9 mouse cellular contexts compared by ENCODE assay signal in genomic region chr15:97135291-97135690, GRCm38 (mm10).
DNase-seq lines count a peak whose midpoint lies in the region; ATAC-seq and TF ChIP-seq lines count a peak whose summit lies in the region.
"Had no signal": no experiment of that assay in that cellular context is flagged by ENCODE, and none has a peak within 500 bp of the region (broad histone marks: within the 10 kb centered on the region; RNA-seq: fewer than 3 reads in every experiment).

No protein-coding gene starts in this region.

- no peak for TF ChIP-seq POLR2A in olfactory bulb, adult 2 months (IDR thresholded peaks at IDR 0.05; ENCODE audit: insufficient read depth, low read depth, low read length)

- peak; percentile 48 for TF ChIP-seq CTCF in olfactory bulb, adult 2 months (IDR thresholded peaks at IDR 0.05; ENCODE audit: insufficient read depth, low read depth, low read length)

- no peak overlapping the region for H3K9ac ChIP-seq in midbrain, embryonic 14.5 days (replicated peaks; ENCODE audit: low read length)
- no peak overlapping the region for H3K9ac ChIP-seq in midbrain, embryonic 13.5 days (replicated peaks)
- H3K9ac ChIP-seq in heart, embryonic 16.5 days (ENCODE audit: low read length) = 0 out of 2 replicates have a peak overlapping the region, but pooled peaks have one; percentile 3
- H3K9ac ChIP-seq: heart, embryonic 15.5 days had no signal

- no peak overlapping the region for H3K4me2 ChIP-seq in midbrain, embryonic 14.5 days (ENCODE audit: low read length)
- no peak overlapping the region for H3K4me2 ChIP-seq in midbrain, embryonic 13.5 days (replicated peaks)
- 0 out of 2 replicates have a peak overlapping the region, but pooled peaks have one; percentile 27 for H3K4me2 ChIP-seq in heart, embryonic 16.5 days (ENCODE audit: low read depth, low read length)
- H3K4me2 ChIP-seq: heart, embryonic 15.5 days had no signal

- H3K4me1 ChIP-seq in midbrain, embryonic 14.5 days (ENCODE audit: control insufficient read depth, insufficient read depth, low read length) = no peaks in the 10 kb centered on the region
- H3K4me1 ChIP-seq in midbrain, embryonic 13.5 days (replicated peaks) = no peaks in the 10 kb centered on the region
- no peaks in the 10 kb centered on the region for H3K4me1 ChIP-seq in heart, embryonic 16.5 days (ENCODE audit: control insufficient read depth, insufficient read depth, low read length)
- H3K4me1 ChIP-seq in olfactory bulb, adult 2 months (ENCODE audit: control insufficient read depth, insufficient read depth, low read length) = no peaks in the 10 kb centered on the region

- no peaks in the 10 kb centered on the region for H3K27me3 ChIP-seq in midbrain, embryonic 14.5 days (ENCODE audit: control insufficient read depth, insufficient read depth, low read length)
- H3K27me3 ChIP-seq in midbrain, embryonic 13.5 days = no peaks in the 10 kb centered on the region
- H3K27me3 ChIP-seq in heart, embryonic 16.5 days (ENCODE audit: control insufficient read depth, insufficient read depth, low read length) = no peaks in the 10 kb centered on the region
- H3K27me3 ChIP-seq: heart, embryonic 15.5 days had no signal

- no peaks in the 10 kb centered on the region for H3K36me3 ChIP-seq in midbrain, embryonic 14.5 days (ENCODE audit: control insufficient read depth, insufficient read depth, low read length)
- H3K36me3 ChIP-seq in midbrain, embryonic 13.5 days = no peaks in the 10 kb centered on the region
- no peaks in the 10 kb centered on the region for H3K36me3 ChIP-seq in heart, embryonic 16.5 days (ENCODE audit: control insufficient read depth, insufficient read depth)
- H3K36me3 ChIP-seq: heart, embryonic 15.5 days had no signal

- DNase-seq in midbrain, embryonic 14.5 days = peak; percentile 90
- peak; percentile 48 for DNase-seq in WW6 (ENCODE audit: low read depth, low spot score)
- DNase-seq in embryo, embryonic 10.5 days (ENCODE audit: low spot score) = peak; percentile 90
- peak; percentile 32 to 63 for DNase-seq in left cerebral cortex, adult 18-20 months (ENCODE audit: low spot score in 2 of 2)

- ATAC-seq in midbrain, embryonic 14.5 days (ENCODE audit: low FRiP score, low TSS enrichment) = no peak
- ATAC-seq in midbrain, embryonic 13.5 days = no peak
- ATAC-seq in heart, embryonic 16.5 days (replicated peaks; ENCODE audit: extremely low read depth, insufficient read depth, low FRiP score) = no peak
- ATAC-seq in inflammation-experienced regulatory T-cells, adult 6 months = no peak

- 13% methylated on average over 11 of the region's 11 CpGs for WGBS in midbrain, embryonic 14.5 days
- 9% methylated on average over 11 of the region's 11 CpGs for WGBS in midbrain, embryonic 13.5 days
- 7% methylated on average over 11 of the region's 11 CpGs for WGBS in heart, embryonic 16.5 days
- WGBS in olfactory bulb, adult 2 months = 8% methylated on average over 11 of the region's 11 CpGs

- H3K9me3 ChIP-seq in midbrain, embryonic 14.5 days (ENCODE audit: control insufficient read depth, low read length) = peaks cover 4% of the 10 kb centered on the region; the same call in 1 of the 2 replicates
- H3K9me3 ChIP-seq in midbrain, embryonic 13.5 days = peaks cover 7% of the 10 kb centered on the region; the same call in 1 of the 2 replicates
- H3K9me3 ChIP-seq in heart, embryonic 16.5 days (replicated peaks; ENCODE audit: control insufficient read depth, low read length) = peaks cover 6% of the 10 kb centered on the region; the same call in 1 of the 2 replicates
- H3K9me3 ChIP-seq: heart, embryonic 15.5 days had no signal

- no peak overlapping the region for H3K27ac ChIP-seq in midbrain, embryonic 14.5 days (replicated peaks; ENCODE audit: low read depth, low read length)
- no peak overlapping the region for H3K27ac ChIP-seq in midbrain, embryonic 13.5 days
- no peak overlapping the region for H3K27ac ChIP-seq in heart, embryonic 16.5 days (ENCODE audit: low read length)
- H3K27ac ChIP-seq in olfactory bulb, adult 2 months (ENCODE audit: insufficient read depth, low read depth, low read length) = no peak overlapping the region
- H3K27ac ChIP-seq: heart, embryonic 15.5 days had no signal

- no peak overlapping the region for H3K4me3 ChIP-seq in midbrain, embryonic 14.5 days (replicated peaks; ENCODE audit: low read depth, low read length)
- no peak overlapping the region for H3K4me3 ChIP-seq in midbrain, embryonic 13.5 days (replicated peaks)
- H3K4me3 ChIP-seq in heart, embryonic 16.5 days (ENCODE audit: low read length) = no peak overlapping the region
- no peak overlapping the region for H3K4me3 ChIP-seq in olfactory bulb, adult 2 months (ENCODE audit: insufficient read depth, low read depth, low read length)
- H3K4me3 ChIP-seq: heart, embryonic 15.5 days had no signal
